Mouse (Mus musculus) E14TG2a.4 (cell line): Measurements from ENCODE around the gene Akap2.

Experiments
- CTCF ChIP-seq: conservative IDR thresholded peaks from 2 replicates; pipeline ENCODE4 v1.5.1; 2014; ENCODE audit warnings: low read length
- NANOG ChIP-seq: IDR thresholded peaks from 2 replicates; pipeline ENCODE4 v1.6.1; 2014; ENCODE audit warnings: borderline replicate concordance, low read length, mixed read lengths
- POU5F1 ChIP-seq: IDR thresholded peaks from 2 replicates; pipeline ENCODE4 v1.6.1; 2014; ENCODE audit warnings: low read length, borderline replicate concordance

DNA sequence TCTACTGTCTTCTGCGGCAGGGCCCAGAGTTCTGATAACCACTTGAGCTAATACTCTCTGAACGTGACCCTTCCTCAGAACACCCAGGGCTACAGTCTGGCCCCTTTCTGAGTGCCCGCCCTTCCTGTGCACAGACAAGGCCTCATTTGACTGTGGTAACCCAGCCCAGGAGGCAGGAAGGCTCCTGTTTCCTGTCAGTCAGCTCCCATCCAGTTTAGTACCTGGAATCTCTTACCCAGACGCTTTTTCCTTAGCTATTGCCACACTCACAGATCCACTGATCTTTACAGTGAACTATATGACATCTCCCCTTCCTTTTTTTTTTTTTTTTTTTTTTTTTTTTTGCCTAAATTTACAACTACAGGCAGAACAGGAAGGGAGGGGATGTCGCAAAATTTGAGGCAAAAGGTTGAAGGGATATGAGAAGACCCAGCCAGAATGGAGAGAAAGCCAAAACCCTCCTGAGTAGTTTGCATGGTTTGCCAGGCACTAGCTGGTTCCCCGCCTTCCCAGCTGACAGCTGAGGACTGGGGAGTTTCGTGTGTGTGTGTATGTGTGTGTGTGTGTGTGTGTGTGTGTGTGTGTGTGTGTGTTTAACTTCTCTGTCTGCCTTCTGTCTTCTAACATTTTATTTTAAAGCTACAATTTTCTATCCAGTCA, 95.6 kb downstream of the Akap2 start:
- no peak for TF ChIP-seq CTCF
- TF ChIP-seq POU5F1 = no peak
- no peak for TF ChIP-seq NANOG
